Mouse (Mus musculus) gastrocnemius, adult 8-10 months (tissue): ENCODE results near the gene Gm6588. TPM values are rescaled to one million over a fixed set of nuclear protein-coding genes. Genes with fewer than 3 reads are reported as not detected.
A peak's percentile ranks its signal among the peaks of the same experiment; 100 is the strongest.
"Not testable (repeated sequence)": the region's sequence is repeated elsewhere in the genome, so short reads cannot be mapped to it uniquely, and the experiment has no call there.

Experiments used
- DNase-seq, 2 experiments: peaks; one replicate each; pipeline ENCODE4 v3.0.0; 2022; ENCODE audit warnings: low spot score in 2 of 2
- total RNA-seq, 4 experiments: library from RNA; stranded (reverse); gene quantifications; 2 replicates each; pipeline ENCODE4 v1.2.4; 2022

Gene Gm6588
- total RNA-seq: not detected

DNA sequence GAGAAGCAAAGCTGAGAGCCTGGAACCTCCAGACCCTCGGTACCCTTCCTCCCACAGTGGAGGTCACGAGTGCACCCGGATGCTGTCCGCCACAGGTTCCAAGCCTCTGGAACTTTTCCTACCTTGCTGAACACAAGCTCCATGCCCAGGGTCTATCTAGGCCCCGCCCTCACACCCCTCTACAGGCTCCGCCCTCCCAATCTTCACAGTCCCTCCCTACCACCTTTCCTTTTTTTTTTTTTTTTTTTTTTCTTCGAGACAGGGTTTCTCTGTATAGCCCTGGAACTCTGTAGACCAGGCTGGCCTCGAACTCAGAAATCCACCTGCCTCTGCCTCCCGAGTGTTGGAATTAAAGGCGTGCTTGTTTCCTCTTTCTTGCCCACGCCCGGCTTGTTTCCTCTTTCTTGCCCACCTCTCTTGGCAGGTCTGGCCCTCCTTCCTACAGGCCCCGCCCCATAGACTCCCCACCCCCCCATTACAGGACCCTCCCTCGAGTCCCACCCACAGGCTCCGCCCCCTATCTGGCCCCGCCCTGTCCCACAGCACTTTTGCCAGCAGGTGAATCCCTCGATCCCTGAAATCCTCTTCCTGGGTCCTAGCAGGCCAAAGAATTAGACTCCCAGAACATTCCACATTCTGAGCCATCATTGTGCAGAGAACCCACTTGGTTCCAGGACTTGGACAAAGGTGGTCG lies at the start of gene Gm6588:
Gm6588 (plus strand) TSS at position 680 of the 694 bp plus-strand sequence.
- no peak for DNase-seq

DNA sequence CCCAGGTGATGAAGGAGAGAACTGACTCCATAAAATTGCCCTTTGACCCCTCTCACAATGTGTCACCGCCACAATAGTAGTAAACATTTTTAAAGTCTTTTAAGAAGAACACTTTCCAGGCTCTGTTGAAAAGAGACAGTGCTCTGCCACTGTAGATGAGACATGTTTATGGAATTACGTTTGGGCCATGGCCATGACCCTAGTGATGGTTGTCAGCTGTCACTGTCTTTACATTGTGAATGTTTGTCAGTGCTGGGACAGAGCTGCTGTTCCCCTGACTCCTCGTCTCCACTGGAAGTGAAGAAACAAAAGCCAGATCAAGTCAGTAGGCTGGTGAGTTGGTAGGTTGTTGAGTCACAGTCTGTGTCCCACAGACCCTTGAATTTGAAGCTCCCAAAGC lies 46.8 kb upstream of the Gm6588 start:
- no peak for DNase-seq

DNA sequence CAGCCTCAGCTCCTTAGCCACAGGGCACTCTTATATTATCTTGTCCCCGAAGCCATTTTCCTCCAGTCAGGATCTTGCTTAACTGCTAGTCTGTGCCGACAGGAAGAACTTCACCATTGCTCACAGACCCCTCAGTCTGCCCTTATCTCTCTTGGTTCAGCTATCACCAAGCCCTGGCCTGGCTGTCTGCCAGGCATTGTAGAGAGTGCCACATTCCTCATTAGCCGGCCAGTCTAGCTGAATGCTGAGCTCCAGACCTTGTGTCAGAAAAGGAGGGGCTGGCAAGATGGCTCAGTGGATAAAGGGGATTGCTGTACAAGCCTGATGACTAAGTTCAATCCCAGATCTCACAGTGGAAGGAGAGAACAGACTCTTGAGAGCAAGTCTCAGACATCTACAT lies 43.2 kb upstream of the Gm6588 start:
- DNase-seq: no peak

DNA sequence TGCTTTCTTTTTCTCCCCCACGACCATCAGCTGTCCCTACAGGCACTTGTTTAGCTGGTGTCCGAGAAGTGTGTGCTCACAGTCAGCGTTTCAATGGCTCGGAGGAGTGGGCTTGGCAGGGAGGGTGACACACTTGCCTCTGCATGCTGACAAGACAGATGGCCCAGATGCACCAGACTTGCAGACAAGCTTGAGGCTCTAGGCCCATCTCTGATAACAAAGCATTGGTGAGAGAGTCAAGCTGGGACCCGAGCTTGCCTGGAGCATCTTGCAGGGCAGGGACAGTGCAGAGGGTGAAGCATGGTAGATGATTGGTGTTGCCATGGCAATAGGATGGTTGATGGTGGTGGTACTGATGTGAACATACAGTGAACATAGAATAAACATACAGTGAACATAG lies 40.0 kb upstream of the Gm6588 start:
- no peak for DNase-seq

DNA sequence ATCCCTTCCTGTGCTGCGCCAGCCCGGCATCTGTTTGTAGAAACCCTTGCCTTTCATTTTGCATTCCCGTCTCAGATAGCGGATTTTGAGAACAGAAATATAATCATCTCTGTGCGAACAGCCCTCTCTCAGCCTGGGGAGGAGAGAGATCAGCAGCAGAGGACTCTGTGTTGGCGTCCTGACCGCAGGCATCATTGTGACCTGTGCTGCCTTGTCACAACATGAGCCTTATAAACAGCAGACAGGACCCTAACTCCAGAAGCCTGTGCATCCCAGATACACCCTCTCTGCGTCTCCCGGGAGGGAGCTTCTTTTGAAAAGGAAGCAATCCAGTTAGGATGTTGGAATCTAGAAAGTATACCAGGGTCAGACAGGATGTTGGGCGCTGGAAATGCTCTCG lies 38.2 kb upstream of the Gm6588 start:
- DNase-seq: no peak

DNA sequence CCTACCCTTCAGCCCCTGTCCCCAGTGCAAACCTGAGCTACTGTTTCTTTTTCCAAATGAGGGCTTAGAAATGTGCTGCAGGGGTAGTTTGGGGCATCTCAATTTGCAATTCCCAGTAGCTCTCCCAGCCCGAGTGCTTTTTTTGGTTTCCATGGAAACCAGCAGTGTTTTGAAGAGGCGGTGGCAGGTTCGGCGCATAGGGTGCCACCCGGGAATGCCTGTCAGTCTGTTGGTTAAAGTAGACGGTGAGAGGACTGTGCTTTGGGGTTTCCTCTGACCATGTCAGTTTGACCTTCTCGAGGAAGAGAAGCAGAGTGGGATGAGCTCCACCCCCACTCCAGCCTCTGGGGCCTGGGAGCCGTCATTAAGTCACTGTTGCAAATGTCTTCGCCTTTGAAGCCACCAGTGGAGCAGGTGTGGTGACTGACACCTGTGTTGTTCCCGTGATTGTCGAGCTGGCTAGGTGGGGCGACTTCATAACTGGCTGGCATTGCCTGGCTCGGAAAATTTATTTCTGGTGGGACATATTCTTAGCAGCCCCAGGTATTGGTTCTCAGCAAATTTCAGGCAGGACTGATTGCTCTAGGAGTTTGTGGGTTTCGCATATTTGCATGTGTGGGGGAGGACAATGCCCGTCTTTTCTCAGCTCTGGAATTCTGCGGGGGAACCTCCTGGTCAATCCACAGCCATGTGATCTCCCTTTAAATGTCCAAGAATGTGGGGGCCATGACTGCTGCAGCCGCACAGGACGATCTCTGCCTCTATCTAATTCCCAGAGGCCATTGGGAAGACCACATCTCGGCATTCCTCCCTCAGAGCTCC lies 37.5 kb upstream of the Gm6588 start:
- DNase-seq: no peak

DNA sequence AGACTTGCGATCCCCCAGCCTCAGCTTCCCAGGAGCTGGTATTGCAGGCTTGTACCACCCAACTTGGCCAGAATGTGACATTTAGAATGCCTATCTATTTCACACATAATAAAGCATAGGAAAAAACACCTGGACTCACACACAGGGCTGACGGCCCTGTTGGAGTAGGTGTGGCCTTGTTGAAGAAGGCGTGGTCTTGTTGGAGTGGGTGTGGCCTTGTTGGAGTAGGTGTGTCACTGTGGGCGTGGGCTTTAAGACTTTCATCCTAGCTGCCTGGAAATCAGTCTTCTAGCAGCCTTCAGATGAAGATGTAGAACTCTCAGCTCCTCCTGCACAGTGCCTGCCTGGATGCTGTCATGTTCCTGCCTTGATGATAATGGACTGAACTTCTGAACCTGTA lies 36.4 kb upstream of the Gm6588 start:
- DNase-seq: not testable (repeated sequence)

DNA sequence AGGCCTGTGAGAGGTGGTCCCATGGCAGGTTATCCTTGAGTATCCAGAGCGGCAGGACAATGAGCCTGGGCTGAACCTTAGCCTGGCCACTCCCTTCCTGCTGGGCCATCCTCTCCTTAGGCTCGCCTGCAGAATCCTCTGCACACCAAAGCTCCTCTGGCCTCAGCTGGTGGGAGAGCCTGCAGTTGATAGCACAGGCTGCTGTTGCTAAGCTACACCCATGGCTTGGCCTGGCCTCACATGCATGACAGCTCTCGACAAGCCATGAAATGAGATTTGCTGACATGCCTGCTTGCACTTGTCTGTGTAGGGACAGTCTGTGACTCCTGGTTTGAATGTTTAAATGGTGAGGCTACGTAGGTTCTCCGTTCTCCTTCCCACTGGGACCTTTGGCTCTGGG lies 32.6 kb upstream of the Gm6588 start:
- DNase-seq: no peak

DNA sequence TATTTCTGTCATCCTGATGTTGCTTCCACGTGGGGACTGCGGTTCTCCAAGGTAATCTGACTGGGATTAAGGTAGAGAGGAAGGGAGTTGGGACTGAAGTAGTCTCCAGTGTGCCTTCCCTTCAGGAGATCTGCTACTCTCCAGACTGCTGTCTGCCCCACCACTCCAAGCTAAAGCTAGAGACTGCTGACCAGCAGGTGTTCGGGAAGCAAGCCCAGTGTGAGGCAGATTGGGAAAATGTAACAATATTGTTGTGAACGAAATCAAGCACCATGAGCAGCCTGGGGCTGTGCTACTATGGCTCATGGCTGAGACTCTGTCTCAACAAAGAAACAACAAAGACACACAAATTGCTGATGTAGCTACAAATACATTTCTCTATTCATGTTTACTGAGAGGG lies 31.2 kb upstream of the Gm6588 start:
- DNase-seq: no peak

DNA sequence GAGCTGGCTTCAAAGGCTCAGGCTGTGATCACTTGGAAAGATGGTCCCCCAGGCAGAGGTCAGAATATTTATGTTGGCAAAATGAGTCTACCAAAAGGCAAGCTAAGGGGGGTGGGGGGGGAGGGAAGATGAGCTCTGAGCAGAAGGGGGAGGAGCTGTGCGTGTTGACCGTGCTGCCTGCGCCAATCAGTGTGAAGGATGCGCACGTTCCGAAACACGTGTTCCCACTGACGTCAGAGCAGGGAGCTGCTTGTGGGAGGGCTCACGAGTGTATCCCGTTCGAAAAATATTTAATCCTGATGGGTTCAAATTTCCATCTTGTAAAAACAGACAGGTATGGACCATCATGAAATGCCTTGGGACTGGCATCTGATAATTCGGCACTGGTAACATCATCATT lies 29.7 kb upstream of the Gm6588 start:
- no peak for DNase-seq

DNA sequence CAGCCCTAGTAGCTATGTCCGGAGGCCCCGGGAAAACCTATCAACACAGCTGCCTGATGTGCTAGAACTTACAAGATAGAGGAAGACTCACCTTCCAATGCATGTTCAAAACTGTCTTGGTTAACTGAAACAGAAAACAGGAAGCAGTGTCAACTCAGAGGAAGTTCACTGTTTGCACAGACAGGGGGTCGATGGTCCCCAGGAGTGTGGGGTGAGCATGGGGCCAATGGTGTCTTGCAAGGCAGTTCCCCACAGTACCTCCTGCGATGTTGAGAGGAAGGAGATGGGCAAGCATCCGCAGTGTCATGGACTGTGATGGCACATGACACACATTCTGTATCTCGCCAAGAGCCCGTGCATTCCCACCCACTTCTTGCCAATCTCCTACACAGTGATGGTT lies 22.6 kb upstream of the Gm6588 start:
- no peak for DNase-seq

DNA sequence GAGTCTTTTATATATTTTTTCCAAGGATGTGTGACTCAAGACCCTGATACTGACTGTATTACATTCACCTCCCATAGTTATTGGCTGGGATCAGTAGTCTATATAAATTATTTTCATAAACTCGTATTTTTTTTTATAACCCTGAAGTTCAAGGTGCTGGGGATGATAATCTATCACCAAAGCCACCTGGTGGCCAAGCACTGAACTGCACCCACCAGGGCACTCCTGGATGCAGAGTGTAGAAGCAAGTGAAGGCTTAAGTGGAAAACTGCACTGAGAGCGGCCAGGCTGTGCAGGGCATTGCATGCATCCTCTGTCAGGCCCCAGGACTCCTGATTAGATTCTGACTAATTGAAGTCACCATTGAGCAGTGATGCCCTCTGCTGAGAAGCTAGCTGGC lies 21.9 kb upstream of the Gm6588 start:
- DNase-seq: no peak

DNA sequence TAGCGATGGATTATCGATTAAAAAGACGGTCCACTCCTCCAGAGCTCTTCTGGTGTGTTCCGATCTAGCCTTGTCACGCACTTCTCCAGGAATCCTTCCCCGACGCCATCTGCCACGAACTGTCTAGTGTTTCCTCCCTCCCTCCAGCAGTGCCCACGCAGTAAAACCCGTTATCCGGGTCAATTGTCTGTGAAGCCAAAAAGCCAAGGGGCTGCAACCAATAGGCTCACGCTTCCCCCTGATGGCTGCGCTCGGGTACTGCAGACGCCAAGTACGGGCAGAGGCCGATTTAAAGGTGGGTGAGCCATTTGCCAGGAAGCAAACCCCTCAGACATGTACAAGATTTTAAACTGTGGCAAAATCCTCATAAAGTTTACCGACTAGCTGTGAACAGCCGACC lies 20.3 kb upstream of the Gm6588 start:
- DNase-seq: no peak

DNA sequence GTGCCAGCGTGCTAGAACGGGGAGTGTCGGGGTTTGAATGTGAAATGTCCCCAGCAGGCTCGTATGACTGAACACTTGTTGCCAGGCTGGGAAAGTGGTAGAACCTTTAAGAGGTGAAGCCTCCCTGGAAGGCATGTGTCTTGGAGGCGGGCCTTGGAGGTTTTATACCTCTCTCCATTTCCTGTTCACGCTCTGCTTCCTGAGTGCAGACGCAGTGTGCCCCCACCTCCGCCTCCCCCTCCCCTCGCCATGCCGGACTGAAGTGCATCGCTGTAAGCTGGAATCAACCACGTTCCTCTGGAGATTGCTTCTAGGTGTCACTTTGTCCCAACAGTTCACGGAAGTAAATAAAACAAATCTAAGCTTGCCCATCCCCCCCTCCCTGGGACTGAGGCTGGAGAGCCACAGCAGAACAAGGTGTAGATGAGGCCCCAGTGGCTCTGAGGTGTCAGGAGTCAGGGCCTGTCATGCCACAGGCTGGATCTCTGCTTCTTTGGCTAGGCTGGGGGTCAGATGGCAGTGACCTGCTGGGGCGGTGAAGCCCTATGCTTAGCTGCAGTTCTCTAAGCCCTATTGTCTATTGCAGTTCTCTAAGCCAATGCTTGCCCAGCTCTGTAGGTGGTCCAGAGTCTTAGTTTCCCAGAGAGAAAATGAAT lies 18.0 kb upstream of the Gm6588 start:
- DNase-seq: no peak

DNA sequence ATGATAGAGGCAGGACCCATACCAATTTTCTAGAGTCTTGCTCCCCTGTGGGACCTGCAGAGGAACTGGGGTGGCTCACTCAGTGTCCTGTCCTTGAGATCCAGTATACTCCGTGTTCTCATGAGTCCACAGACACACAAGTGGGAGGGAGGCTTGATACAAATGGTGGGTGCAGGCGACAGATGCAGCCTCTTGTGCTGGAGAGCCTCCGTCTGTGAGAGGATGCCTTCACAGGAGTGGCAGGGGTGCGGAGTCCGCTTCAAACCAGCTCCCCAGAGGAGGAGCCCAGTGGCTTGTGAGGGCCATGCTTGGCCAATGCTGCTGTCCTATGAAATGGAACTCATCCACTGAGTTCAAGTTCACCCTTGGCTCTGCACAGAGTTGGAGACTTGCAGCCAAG lies 17.2 kb upstream of the Gm6588 start:
- no peak for DNase-seq

DNA sequence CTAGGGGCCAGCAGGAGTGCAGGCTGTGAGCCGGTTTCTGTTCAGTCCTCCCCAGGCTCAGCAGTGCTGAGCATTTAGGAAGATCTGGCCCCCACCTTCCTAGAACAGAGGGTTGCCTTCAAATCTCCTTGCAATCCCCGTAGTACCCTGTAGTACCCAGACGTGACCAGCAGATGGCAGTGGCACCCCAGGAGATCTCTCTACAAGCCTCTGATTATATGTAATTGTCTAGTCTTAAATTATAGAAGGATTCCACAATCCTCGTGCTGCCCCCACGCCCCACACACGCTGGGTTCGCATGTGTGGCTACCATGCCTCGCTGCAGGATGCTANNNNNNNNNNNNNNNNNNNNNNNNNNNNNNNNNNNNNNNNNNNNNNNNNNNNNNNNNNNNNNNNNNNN lies 16.2 kb upstream of the Gm6588 start:
- DNase-seq: peak; percentile 28 to 32

DNA sequence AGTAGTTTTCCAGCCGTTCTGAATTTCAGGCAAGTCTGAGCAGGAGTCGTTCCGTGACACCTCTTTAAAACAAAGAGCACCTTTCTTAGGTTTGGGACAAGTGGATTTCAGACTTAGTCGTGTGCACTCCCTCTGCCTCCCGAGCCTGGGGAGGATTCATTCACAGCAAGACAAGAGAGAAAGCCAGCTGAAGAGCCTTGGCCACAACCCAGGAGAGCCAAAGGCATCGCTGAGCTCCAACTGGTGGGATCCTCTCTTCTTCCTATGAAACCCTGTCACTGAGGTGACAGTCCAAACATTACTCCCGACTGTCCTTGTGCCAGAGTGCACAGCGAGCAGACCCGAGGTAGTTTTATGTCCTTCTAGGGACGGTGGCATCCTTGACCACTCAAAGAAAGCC lies 10.7 kb upstream of the Gm6588 start:
- DNase-seq: no peak

DNA sequence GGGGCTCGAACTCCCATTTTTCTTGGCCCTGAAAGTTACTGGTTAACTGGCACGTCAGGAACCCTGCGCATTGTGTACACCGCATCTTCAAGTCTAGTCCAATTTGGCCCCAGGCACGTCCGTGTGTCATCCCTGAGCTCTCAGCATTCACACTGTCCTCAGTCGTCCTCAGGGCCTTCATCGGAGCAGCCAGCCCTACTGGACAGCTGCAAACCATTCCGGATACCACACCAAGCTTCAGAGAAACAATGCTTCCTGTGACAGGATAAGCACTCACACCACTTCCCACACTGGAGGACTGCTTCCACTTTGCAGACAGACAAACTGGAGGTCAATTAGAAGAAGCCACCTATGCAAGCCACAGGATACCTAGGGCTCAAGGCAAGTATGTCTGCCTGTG lies 3.9 kb downstream of the Gm6588 start:
- no peak for DNase-seq

DNA sequence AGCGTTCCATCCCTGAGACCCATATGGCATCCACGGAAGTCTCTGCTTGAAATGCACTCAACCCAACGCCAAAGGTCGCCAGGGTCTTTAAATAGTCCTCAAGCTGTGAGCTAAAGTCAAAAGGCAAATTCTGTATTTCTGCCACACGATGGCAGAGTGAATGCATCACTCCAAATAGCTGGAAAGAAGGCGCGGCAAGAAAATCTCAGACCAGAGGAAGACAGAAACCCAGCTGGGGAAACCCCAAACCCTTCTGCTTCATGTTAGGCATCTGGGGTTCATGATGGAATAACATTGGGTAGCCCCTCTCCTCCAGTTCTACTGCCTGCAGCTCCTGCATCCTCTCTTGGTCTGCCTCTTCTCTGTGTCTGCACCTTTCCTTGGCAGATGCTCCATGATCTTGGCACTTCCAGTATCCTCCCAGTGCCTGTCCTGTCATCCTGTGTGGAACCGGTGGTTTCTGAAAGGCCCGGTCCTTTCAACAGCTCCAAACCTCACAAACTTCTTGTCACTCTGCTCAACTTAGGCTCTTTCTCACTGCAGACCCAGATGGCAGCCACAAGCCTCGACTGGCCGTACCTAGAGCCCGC lies 5.8 kb downstream of the Gm6588 start:
- no peak for DNase-seq

DNA sequence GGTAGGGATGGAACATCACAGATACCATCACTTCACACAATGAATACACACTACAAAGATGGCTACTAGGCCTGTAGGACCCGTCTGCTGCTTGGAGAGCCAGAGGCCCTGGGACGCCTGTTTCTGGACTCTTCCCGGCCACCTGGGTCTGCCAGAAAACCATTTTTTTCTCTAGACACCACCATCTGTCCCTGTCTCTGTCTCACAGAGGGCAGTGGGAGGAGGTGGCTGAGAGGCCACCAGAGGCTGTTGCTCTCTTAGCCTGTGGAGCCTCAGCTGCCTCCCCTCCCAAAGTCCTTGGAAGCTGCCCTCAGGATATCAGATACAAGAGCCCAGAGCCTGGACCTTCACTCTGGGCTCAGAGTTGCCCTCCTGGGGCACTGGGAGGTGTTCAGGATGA lies 10.7 kb downstream of the Gm6588 start:
- no peak for DNase-seq

DNA sequence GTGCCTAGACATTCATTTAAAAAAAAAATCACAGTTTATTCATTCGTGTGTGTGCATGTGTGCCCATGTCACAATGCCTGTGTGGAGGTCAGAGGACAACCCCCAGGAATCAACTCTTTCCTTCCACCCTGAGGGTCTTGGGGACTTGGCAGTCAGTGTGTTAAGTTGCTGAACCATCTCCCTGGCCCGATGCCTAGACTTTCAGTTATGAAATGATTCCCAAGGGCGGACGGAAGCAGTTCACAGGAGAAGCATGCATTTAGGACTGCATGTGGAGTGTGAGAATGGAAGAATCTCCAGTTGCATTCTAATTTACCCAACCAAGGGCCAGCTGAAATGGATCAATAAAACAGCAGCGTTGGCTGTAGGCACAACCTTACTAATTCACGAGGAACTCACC lies 17.1 kb downstream of the Gm6588 start:
- DNase-seq: no peak

DNA sequence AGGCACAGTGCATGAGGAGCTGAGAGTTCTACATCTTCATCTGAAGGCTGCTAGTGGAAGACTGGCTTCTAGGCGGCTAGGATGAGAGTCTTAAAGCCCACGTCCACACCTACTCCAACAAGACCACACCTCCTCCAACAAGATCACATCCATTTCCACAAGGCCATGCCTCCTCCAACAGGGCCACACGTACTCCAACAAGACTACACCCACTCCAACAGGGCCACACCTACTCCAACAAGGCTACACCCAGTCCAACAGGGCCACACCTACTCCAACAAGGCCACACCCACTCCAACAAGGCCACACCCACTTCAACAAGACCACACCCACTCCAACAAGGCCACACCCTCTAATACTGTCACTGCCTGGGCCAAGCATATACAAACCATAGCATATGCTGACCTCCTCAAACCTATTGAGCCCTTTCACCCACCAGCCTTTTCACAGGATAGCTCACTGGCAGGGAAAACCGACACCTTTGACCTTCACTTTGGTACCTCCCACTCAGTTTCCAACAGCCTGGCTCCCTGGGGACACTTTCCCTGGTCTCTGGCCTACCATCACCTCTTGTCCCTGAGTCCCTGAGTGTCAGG lies 19.9 kb downstream of the Gm6588 start:
- DNase-seq: no peak
